Mouse (Mus musculus): Measurements from ENCODE around the gene Galnt9. TPM values are rescaled to one million over a fixed set of nuclear protein-coding genes. Genes with fewer than 3 reads are reported as not detected.

Gene Galnt9
- polyA plus RNA-seq, 1 experiment: not detected

GRCm38 (mm10) chr5:110609425-110609824 lies 65.3 kb downstream of the Galnt9 start:
- no peak overlapping the region for H3K27ac ChIP-seq (ENCODE audit: control insufficient read depth, insufficient read depth, low read depth, low read length, poor library complexity)
- WGBS: 88% methylated on average over 3 of the region's 3 CpGs
- H3K4me1 ChIP-seq (ENCODE audit: control insufficient read depth, insufficient read depth, low read length): peaks cover 1% of the 10 kb centered on the region; the same call in 1 of the 2 replicates
- no peak for TF ChIP-seq POLR2A (IDR thresholded peaks at IDR 0.05; ENCODE audit: borderline replicate concordance, control insufficient read depth, low read depth, low read length)
- TF ChIP-seq CTCF (IDR thresholded peaks at IDR 0.05; ENCODE audit: control insufficient read depth, insufficient read depth, low read length): no peak
- H3K4me3 ChIP-seq (replicated peaks; ENCODE audit: control insufficient read depth, low read depth, low read length): no peak overlapping the region

DNA sequence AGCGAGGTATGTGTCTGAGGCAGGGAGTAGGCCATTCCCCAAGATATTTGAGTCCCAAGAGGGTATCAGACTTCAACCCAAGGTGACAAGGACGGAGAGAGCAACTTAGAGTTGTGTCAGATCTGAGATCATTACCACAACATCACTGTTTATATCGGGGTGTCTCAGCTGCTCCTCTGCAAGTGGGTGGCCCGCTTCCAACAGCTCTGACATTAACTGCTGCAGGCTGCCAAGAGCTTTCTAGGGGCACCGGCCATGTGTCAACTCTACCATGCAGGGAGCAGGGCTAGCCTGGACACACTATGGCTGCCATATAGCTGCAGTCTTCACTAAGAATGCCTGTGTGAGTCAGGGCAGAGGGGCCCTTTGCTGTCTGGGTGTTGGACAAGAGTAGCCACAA lies 65.7 kb downstream of the Galnt9 start:
- no peak for TF ChIP-seq CTCF (IDR thresholded peaks at IDR 0.05; ENCODE audit: control insufficient read depth, insufficient read depth, low read length)
- no peak for TF ChIP-seq POLR2A (IDR thresholded peaks at IDR 0.05; ENCODE audit: borderline replicate concordance, control insufficient read depth, low read depth, low read length)
- peaks cover 1% of the 10 kb centered on the region; the same call in 1 of the 2 replicates for H3K4me1 ChIP-seq (ENCODE audit: control insufficient read depth, insufficient read depth, low read length)
- WGBS: 66% methylated on average over 5 of the region's 5 CpGs
- no peak overlapping the region for H3K27ac ChIP-seq (ENCODE audit: control insufficient read depth, insufficient read depth, low read depth, low read length, poor library complexity)
- no peak overlapping the region for H3K4me3 ChIP-seq (replicated peaks; ENCODE audit: control insufficient read depth, low read depth, low read length)

DNA sequence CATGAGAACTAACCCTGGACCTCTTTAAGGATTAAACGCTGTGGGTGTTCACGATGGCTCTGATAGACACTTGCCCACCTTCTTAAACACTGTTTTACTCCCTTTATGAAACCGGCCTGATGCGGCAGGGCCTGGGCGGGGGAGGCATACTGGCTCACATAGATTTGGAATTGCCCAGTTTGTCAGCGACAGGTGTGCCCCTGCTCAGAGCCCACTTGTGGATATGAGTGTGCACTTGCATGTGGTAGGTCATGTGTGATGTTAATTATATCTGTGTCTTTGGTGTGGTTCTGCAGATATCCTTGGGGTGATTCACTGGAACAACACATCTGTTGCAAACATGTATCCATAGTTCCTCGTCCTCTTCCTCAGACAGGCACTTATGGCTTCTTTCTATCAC lies 66.3 kb downstream of the Galnt9 start:
- Histone ChIP-seq H3K27ac (ENCODE audit: control insufficient read depth, insufficient read depth, low read depth, low read length, poor library complexity) (no peak overlapping the region), H3K4me1 (ENCODE audit: control insufficient read depth, insufficient read depth, low read length) (peaks cover 1% of the 10 kb centered on the region; the same call in 1 of the 2 replicates), H3K4me3 (replicated peaks; ENCODE audit: control insufficient read depth, low read depth, low read length) (no peak overlapping the region)
- 85% methylated on average over 7 of the region's 7 CpGs for WGBS
- no peak for TF ChIP-seq POLR2A (IDR thresholded peaks at IDR 0.05; ENCODE audit: borderline replicate concordance, control insufficient read depth, low read depth, low read length)
- TF ChIP-seq CTCF (IDR thresholded peaks at IDR 0.05; ENCODE audit: control insufficient read depth, insufficient read depth, low read length): no peak

- 77% methylated on average over 5 of the region's 5 CpGs for WGBS
These were observed 67.4 kb downstream of the Galnt9 start for GRCm38 (mm10) chr5:110611435-110612158.

DNA sequence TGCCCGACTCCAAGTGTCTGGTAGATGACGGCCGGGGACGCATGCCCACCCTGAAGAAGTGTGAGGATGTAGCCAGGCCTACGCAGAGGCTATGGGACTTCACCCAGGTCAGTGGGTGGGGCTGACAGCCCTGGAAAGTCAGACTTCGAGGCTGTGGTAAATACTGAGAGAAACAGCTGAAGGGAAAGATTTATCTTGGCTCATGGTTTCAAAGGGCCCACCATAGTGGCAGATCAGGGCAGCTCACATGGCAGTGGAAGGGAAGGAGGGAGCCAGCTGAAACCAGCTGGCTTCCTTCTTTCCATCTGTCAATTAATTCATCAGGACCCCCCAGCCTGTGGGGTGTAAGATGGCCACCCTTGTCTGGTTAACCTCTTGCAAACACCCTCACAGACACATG lies 75.1 kb downstream of the Galnt9 start:
- Histone ChIP-seq H3K4me1 (ENCODE audit: control insufficient read depth, insufficient read depth, low read length) (no peaks in the 10 kb centered on the region), H3K27ac (ENCODE audit: control insufficient read depth, insufficient read depth, low read depth, low read length, poor library complexity) (no peak overlapping the region), H3K4me3 (replicated peaks; ENCODE audit: control insufficient read depth, low read depth, low read length) (no peak overlapping the region)
- 85% methylated on average over 6 of the region's 6 CpGs for WGBS
- no peak for TF ChIP-seq CTCF (IDR thresholded peaks at IDR 0.05; ENCODE audit: control insufficient read depth, insufficient read depth, low read length)
- TF ChIP-seq POLR2A (IDR thresholded peaks at IDR 0.05; ENCODE audit: borderline replicate concordance, control insufficient read depth, low read depth, low read length): no peak

More at GRCm38 (mm10) chr5:110611435-110612158, 67.4 kb downstream of the Galnt9 start:
- no peak for TF ChIP-seq POLR2A (IDR thresholded peaks at IDR 0.05; ENCODE audit: borderline replicate concordance, control insufficient read depth, low read depth, low read length)
- TF ChIP-seq CTCF (IDR thresholded peaks at IDR 0.05; ENCODE audit: control insufficient read depth, insufficient read depth, low read length): no peak
- H3K27ac ChIP-seq (ENCODE audit: control insufficient read depth, insufficient read depth, low read depth, low read length, poor library complexity): no peak overlapping the region
- H3K4me3 ChIP-seq (replicated peaks; ENCODE audit: control insufficient read depth, low read depth, low read length): no peak overlapping the region
- H3K4me1 ChIP-seq (ENCODE audit: control insufficient read depth, insufficient read depth, low read length): peaks cover under 1% of the 10 kb centered on the region; the same call in 1 of the 2 replicates

DNA sequence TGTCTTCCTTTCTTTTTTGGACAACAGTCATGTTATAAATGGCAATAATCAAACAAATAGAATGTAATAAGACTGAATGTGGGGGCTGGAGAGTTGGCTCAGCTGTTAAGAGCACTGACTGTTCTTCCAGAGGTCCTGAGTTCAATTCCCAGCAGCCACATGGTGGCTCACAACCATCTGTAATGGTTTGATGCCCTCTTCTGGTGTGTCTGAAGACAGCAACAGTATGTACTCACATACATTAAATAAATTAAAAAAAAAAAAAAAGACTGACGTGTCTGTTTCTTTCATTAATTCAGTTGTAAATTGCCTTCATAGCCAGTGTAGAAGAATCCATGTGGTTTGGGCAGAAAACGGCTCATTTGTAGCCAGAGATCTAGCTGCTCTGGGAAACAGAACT lies 80.2 kb downstream of the Galnt9 start:
- 66% methylated on average over 2 of the region's 2 CpGs for WGBS
- TF ChIP-seq CTCF (IDR thresholded peaks at IDR 0.05; ENCODE audit: control insufficient read depth, insufficient read depth, low read length): no peak
- TF ChIP-seq POLR2A (IDR thresholded peaks at IDR 0.05; ENCODE audit: borderline replicate concordance, control insufficient read depth, low read depth, low read length): no peak

GRCm38 (mm10) chr5:110627351-110627750 lies 83.2 kb downstream of the Galnt9 start:
- 86% methylated on average over 10 of the region's 10 CpGs for WGBS
- Histone ChIP-seq H3K27ac (ENCODE audit: control insufficient read depth, insufficient read depth, low read depth, low read length, poor library complexity) (no peak overlapping the region), H3K4me3 (replicated peaks; ENCODE audit: control insufficient read depth, low read depth, low read length) (no peak overlapping the region), H3K4me1 (ENCODE audit: control insufficient read depth, insufficient read depth, low read length) (no peaks in the 10 kb centered on the region; the same call in 1 of the 2 replicates)
- TF ChIP-seq CTCF (IDR thresholded peaks at IDR 0.05; ENCODE audit: control insufficient read depth, insufficient read depth, low read length) (no peak), POLR2A (IDR thresholded peaks at IDR 0.05; ENCODE audit: borderline replicate concordance, control insufficient read depth, low read depth, low read length) (no peak)

More for the DNA sequence above, 80.2 kb downstream of the Galnt9 start:
- no peaks in the 10 kb centered on the region for H3K4me1 ChIP-seq (ENCODE audit: control insufficient read depth, insufficient read depth, low read length)
- no peak overlapping the region for H3K4me3 ChIP-seq (replicated peaks; ENCODE audit: control insufficient read depth, low read depth, low read length)
- H3K27ac ChIP-seq (ENCODE audit: control insufficient read depth, insufficient read depth, low read depth, low read length, poor library complexity): no peak overlapping the region

- Histone ChIP-seq H3K4me1 (ENCODE audit: control insufficient read depth, insufficient read depth, low read length) (no peaks in the 10 kb centered on the region; the same call in 1 of the 2 replicates), H3K4me3 (replicated peaks; ENCODE audit: control insufficient read depth, low read depth, low read length) (no peak overlapping the region), H3K27ac (ENCODE audit: control insufficient read depth, insufficient read depth, low read depth, low read length, poor library complexity) (no peak overlapping the region)
- 38% methylated on average over 19 of the region's 19 CpGs for WGBS
- TF ChIP-seq CTCF (IDR thresholded peaks at IDR 0.05; ENCODE audit: control insufficient read depth, insufficient read depth, low read length) (no peak), POLR2A (IDR thresholded peaks at IDR 0.05; ENCODE audit: borderline replicate concordance, control insufficient read depth, low read depth, low read length) (no peak)
These were observed 84.0 kb downstream of the Galnt9 start for GRCm38 (mm10) chr5:110628156-110628555.

Measured in bone marrow, adult 2 months (tissue).